Mouse (Mus musculus): Measurements from ENCODE around the gene Tecpr2. TPM values are rescaled to one million over a fixed set of nuclear protein-coding genes. Genes with fewer than 3 reads are reported as not detected.

Gene Tecpr2
- polyA plus RNA-seq, 1 experiment, result 4.2 TPM

DNA sequence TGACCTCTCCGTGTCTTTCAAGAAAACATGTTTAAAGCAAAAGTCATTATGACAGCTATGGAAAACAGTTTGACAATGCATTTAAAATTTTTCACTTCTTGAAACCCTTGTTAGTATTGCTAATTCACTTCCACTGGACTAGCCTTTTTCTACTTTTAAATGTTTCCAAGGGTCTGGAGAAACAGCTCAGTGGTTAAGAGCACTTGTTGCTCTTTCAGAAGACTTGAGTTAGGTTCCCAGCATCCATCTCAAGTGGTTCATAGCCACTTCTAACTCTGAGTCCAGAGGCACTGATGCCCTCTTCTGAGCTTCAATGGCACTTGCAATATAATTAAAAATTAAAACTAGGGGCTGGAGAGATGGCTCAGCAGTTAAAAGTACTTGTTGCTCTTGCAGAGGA lies 2.8 kb downstream of the Tecpr2 start:
- Histone ChIP-seq H3K4me2 (ENCODE audit: low read depth) (no peak overlapping the region), H3ac (ENCODE audit: control insufficient read depth, insufficient read length) (no peak overlapping the region), H3K27me3 (ENCODE audit: control insufficient read depth, insufficient read depth, insufficient read length) (no peaks in the 10 kb centered on the region), H3K79me2 (ENCODE audit: control insufficient read depth, insufficient read depth) (peaks cover 40% of the 10 kb centered on the region), H3K36me3 (ENCODE audit: control insufficient read depth, insufficient read depth) (no peaks in the 10 kb centered on the region), H3K4me3 (no peak overlapping the region)
- TF ChIP-seq REST (IDR thresholded peaks at IDR 0.05; ENCODE audit: insufficient read depth, insufficient read length) (no peak), MAX (IDR thresholded peaks at IDR 0.05; ENCODE audit: low read depth) (no peak), MYOG (IDR thresholded peaks at IDR 0.05; ENCODE audit: control insufficient read depth in 1 of 3, insufficient read depth in 1 of 3, insufficient read length in 2 of 3, low read depth in 2 of 3) (no peak), E2F4 (IDR thresholded peaks at IDR 0.05; ENCODE audit: insufficient read depth) (no peak), CEBPB (IDR thresholded peaks at IDR 0.05; ENCODE audit: insufficient read depth, poor library complexity, severe bottlenecking) (no peak), TCF12 (IDR thresholded peaks at IDR 0.05; ENCODE audit: insufficient read depth, poor library complexity, severe bottlenecking) (no peak)

DNA sequence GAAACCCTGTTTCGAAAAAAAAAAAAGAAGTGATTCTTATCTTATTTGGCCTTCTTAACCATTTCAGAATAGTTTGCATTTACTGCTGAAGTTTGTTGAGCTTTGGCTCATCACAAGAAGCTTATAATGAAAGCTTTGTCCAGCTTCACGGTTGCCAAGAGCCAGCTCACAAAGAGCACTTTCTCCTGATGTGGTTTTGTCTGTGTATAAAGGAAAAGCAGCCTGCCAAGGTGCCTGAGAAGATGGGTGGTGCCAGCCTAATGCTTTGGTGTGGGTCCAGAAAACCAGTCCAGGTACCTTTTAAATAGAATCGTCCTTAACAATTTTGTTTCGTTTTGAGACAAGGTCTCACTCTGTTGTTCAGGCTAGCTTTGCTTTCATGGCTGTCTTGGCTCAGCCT lies 13.0 kb downstream of the Tecpr2 start:
- Histone ChIP-seq H3K36me3 (ENCODE audit: control insufficient read depth, insufficient read depth) (peaks cover 8% of the 10 kb centered on the region), H3K27me3 (ENCODE audit: control insufficient read depth, insufficient read depth, insufficient read length) (no peaks in the 10 kb centered on the region), H3K79me2 (ENCODE audit: control insufficient read depth, insufficient read depth) (no peaks in the 10 kb centered on the region), H3K4me2 (ENCODE audit: low read depth) (no peak overlapping the region), H3ac (ENCODE audit: control insufficient read depth, insufficient read length) (no peak overlapping the region), H3K4me3 (no peak overlapping the region)
- TF ChIP-seq MYOD1 (IDR thresholded peaks at IDR 0.05; ENCODE audit: control insufficient read depth in 1 of 3, insufficient read length in 2 of 3, low read depth in 2 of 3) (no peak), POLR2AphosphoS2 (IDR thresholded peaks at IDR 0.05; ENCODE audit: insufficient read length, low read depth) (no peak), TCF3 (IDR thresholded peaks at IDR 0.05; ENCODE audit: insufficient read length, low read depth) (no peak), MAX (IDR thresholded peaks at IDR 0.05; ENCODE audit: low read depth) (no peak), E2F4 (IDR thresholded peaks at IDR 0.05; ENCODE audit: insufficient read depth) (no peak), USF1 (IDR thresholded peaks at IDR 0.05; ENCODE audit: low read depth) (no peak)

DNA sequence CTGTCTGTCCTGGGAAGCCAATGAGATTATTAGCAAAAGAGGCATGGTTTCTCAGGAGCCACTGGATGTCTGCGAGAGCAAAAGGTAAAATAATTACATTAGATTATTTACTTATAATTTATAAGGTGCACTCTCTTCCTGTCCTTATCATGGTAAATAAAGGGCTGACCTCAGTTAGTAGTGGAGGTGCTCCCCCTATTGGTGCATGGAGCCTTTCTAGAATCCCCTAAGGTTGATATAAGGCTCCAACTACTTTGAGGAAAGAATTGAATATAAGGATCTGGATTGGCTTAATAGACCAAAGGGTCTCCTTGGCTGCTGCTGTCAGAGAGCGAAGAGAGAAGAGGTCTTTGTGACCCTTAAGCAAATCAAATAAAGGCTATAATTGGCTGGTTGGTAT lies 14.5 kb downstream of the Tecpr2 start:
- Histone ChIP-seq H3K27me3 (ENCODE audit: control insufficient read depth, insufficient read depth, insufficient read length) (no peaks in the 10 kb centered on the region), H3K4me2 (ENCODE audit: low read depth) (no peak overlapping the region), H3K4me3 (no peak overlapping the region), H3K36me3 (ENCODE audit: control insufficient read depth, insufficient read depth) (peaks cover 3% of the 10 kb centered on the region), H3K79me2 (ENCODE audit: control insufficient read depth, insufficient read depth) (no peaks in the 10 kb centered on the region), H3ac (ENCODE audit: control insufficient read depth, insufficient read length) (no peak overlapping the region)
- no peak for TF ChIP-seq POLR2AphosphoS2 (IDR thresholded peaks at IDR 0.05; ENCODE audit: insufficient read length, low read depth)
- TF ChIP-seq POLR2A (IDR thresholded peaks at IDR 0.05; ENCODE audit: insufficient read length, low read depth), result no peak
- no peak for TF ChIP-seq SRF (IDR thresholded peaks at IDR 0.05; ENCODE audit: control insufficient read depth, insufficient read length, low read depth)
- TF ChIP-seq USF1 (IDR thresholded peaks at IDR 0.05; ENCODE audit: low read depth), result no peak

DNA sequence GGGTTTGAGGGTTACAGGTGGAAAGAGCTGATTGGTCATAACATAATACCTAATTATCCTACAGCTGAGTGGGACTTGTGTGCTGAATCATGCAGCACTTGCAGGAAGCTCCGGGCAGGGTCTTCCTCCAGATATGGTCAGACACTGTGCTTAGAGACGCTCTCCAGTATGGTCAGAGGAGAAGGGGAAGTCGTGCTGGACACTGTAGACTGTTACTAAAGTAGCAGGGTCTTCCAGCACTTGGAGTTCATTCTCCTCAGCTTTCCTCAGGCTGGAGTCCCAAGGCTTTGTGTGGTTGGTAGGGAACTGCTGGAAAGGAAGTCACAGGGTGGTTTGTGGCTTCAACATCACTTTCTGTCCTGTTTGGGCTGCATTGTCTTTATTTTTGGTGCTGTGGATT lies 18.8 kb downstream of the Tecpr2 start:
- Histone ChIP-seq H3K4me2 (ENCODE audit: low read depth) (no peak overlapping the region), H3K36me3 (ENCODE audit: control insufficient read depth, insufficient read depth) (peaks cover 8% of the 10 kb centered on the region), H3ac (ENCODE audit: control insufficient read depth, insufficient read length) (no peak overlapping the region), H3K4me3 (no peak overlapping the region), H3K27me3 (ENCODE audit: control insufficient read depth, insufficient read depth, insufficient read length) (no peaks in the 10 kb centered on the region), H3K79me2 (ENCODE audit: control insufficient read depth, insufficient read depth) (no peaks in the 10 kb centered on the region)
- TF ChIP-seq TCF3 (IDR thresholded peaks at IDR 0.05; ENCODE audit: insufficient read length, low read depth) (no peak), MYOG (IDR thresholded peaks at IDR 0.05; ENCODE audit: control insufficient read depth in 1 of 3, insufficient read depth in 1 of 3, insufficient read length in 2 of 3, low read depth in 2 of 3) (no peak), REST (IDR thresholded peaks at IDR 0.05; ENCODE audit: insufficient read depth, insufficient read length) (no peak)

DNA sequence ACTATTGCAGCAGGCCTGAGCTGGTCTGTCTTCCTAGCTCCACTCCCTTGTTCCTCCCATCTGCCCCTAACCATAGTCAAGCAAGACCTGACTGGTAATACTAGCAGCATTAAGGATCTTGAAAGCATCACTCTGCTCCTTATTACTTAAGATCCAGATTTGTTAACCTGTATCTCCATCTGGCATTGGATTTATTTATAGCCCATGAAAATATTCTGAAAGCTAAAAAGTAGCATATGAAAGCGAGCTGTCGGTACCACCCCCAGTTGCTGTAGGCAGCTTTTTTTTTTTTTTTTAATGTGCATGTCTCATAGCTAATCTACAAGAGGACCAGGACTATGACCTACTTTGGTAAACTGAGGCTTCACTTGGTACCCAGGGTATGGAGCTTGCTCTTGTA lies 20.9 kb downstream of the Tecpr2 start:
- Histone ChIP-seq H3K27me3 (ENCODE audit: control insufficient read depth, insufficient read depth, insufficient read length) (no peaks in the 10 kb centered on the region), H3K79me2 (ENCODE audit: control insufficient read depth, insufficient read depth) (no peaks in the 10 kb centered on the region)

DNA sequence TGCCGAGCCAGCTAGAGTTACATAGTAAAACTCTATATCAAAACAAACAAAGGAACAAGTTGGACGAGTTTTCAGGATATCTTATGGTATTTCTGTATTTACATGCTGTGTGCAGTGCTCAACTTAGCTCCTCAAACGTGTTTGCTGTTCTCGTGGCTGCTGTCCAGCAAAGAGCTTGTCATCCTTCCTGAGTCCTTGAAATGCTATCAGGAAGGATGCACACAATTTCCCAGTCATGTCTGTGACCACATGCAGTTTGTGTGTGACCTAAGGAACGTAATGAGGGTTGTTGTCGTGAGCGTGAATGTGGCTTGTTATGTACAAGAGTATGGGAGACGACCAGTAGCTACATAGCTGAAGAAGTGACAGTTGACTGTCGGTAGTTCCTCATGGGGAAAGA lies 26.7 kb downstream of the Tecpr2 start:
- no peak overlapping the region for H3K4me3 ChIP-seq
- H3K36me3 ChIP-seq (ENCODE audit: control insufficient read depth, insufficient read depth), result peaks cover 22% of the 10 kb centered on the region
- H3K79me2 ChIP-seq (ENCODE audit: control insufficient read depth, insufficient read depth), result no peaks in the 10 kb centered on the region

More for the DNA sequence above, 20.9 kb downstream of the Tecpr2 start:
- TF ChIP-seq USF1 (IDR thresholded peaks at IDR 0.05; ENCODE audit: low read depth) (no peak), POLR2AphosphoS2 (IDR thresholded peaks at IDR 0.05; ENCODE audit: insufficient read length, low read depth) (no peak), E2F4 (IDR thresholded peaks at IDR 0.05; ENCODE audit: insufficient read depth) (no peak)
- no peak overlapping the region for H3K4me3 ChIP-seq
- H3K36me3 ChIP-seq (ENCODE audit: control insufficient read depth, insufficient read depth), result peaks cover 11% of the 10 kb centered on the region
- no peak overlapping the region for H3K4me2 ChIP-seq (ENCODE audit: low read depth)
- no peak overlapping the region for H3ac ChIP-seq (ENCODE audit: control insufficient read depth, insufficient read length)

More for the DNA sequence above, 26.7 kb downstream of the Tecpr2 start:
- no peak for TF ChIP-seq POLR2AphosphoS2 (IDR thresholded peaks at IDR 0.05; ENCODE audit: insufficient read length, low read depth)
- TF ChIP-seq MAX (IDR thresholded peaks at IDR 0.05; ENCODE audit: low read depth), result no peak
- TF ChIP-seq MYOG (IDR thresholded peaks at IDR 0.05; ENCODE audit: control insufficient read depth in 1 of 3, insufficient read depth in 1 of 3, insufficient read length in 2 of 3, low read depth in 2 of 3), result no peak
- no peak for TF ChIP-seq POLR2A (IDR thresholded peaks at IDR 0.05; ENCODE audit: insufficient read length, low read depth)
- no peak for TF ChIP-seq TCF12 (IDR thresholded peaks at IDR 0.05; ENCODE audit: insufficient read depth, poor library complexity, severe bottlenecking)
- no peak for TF ChIP-seq E2F4 (IDR thresholded peaks at IDR 0.05; ENCODE audit: insufficient read depth)
- no peak for TF ChIP-seq REST (IDR thresholded peaks at IDR 0.05; ENCODE audit: insufficient read depth, insufficient read length)
- TF ChIP-seq USF1 (IDR thresholded peaks at IDR 0.05; ENCODE audit: low read depth), result no peak
- TF ChIP-seq MYOD1 (IDR thresholded peaks at IDR 0.05; ENCODE audit: control insufficient read depth in 1 of 3, insufficient read length in 2 of 3, low read depth in 2 of 3), result no peak
- TF ChIP-seq SRF (IDR thresholded peaks at IDR 0.05; ENCODE audit: control insufficient read depth, insufficient read length, low read depth), result no peak
- TF ChIP-seq TCF3 (IDR thresholded peaks at IDR 0.05; ENCODE audit: insufficient read length, low read depth), result no peak
- TF ChIP-seq CEBPB (IDR thresholded peaks at IDR 0.05; ENCODE audit: insufficient read depth, poor library complexity, severe bottlenecking), result no peak
- no peak overlapping the region for H3ac ChIP-seq (ENCODE audit: control insufficient read depth, insufficient read length)
- no peak overlapping the region for H3K4me2 ChIP-seq (ENCODE audit: low read depth)
- no peaks in the 10 kb centered on the region for H3K27me3 ChIP-seq (ENCODE audit: control insufficient read depth, insufficient read depth, insufficient read length)
